Mouse (Mus musculus): ENCODE measurements around the gene Dscam.

- TF ChIP-seq CTCF (IDR thresholded peaks at IDR 0.05; ENCODE audit: low read depth): no peak
- TF ChIP-seq EP300 (IDR thresholded peaks at IDR 0.05; ENCODE audit: low read depth): no peak
These were observed 109.8 kb downstream of the Dscam start for GRCm38 (mm10) chr16:97060736-97061135.

Measured in heart, postnatal 0 days (tissue).